Mouse (Mus musculus): Measurements from ENCODE around the gene Gadd45g.

Gadd45g gene

GRCm38 (mm10) chr13:51884250-51884649, 37.8 kb downstream of the Gadd45g start:
- no peak for DNase-seq (ENCODE audit: low spot score in 2 of 2)

GRCm38 (mm10) chr13:51885594-51885993, 39.1 kb downstream of the Gadd45g start:
- DNase-seq (ENCODE audit: low spot score in 2 of 2): no peak

- no peak for DNase-seq (ENCODE audit: low spot score in 2 of 2)
Measured at GRCm38 (mm10) chr13:51886085-51886484, 39.6 kb downstream of the Gadd45g start.

GRCm38 (mm10) chr13:51886723-51887122, 40.2 kb downstream of the Gadd45g start:
- DNase-seq (ENCODE audit: low spot score in 2 of 2): no peak

- DNase-seq (ENCODE audit: low spot score in 2 of 2): no peak
Measured at GRCm38 (mm10) chr13:51888426-51888825, 41.9 kb downstream of the Gadd45g start.

- no peak for DNase-seq (ENCODE audit: low spot score in 2 of 2)
Measured at GRCm38 (mm10) chr13:51891825-51892532, 45.5 kb downstream of the Gadd45g start.

- DNase-seq (ENCODE audit: low spot score in 2 of 2): no peak
Measured at GRCm38 (mm10) chr13:51897579-51897978, 51.1 kb downstream of the Gadd45g start.

Data from right cerebral cortex, postnatal 10 days (tissue).